Mouse (Mus musculus) heart, postnatal 0 days (tissue): Measurements from ENCODE around the gene Exoc6. TPM values are rescaled to one million over a fixed set of nuclear protein-coding genes. Genes with fewer than 3 reads are reported as not detected.

ENCODE experiments used
- ATAC-seq: fragments of 200-750 bp; cut with Nextera tagmentation; 2 replicates; pipeline ENCODE4 v1.8.0; 2017; ENCODE audit warnings: low read depth, moderate number of reproducible peaks, moderate library complexity; ENCODE audit not compliant: insufficient read depth
- DNase-seq: peaks from one replicate; pipeline ENCODE4 v3.0.0-alpha.2; 2016; ENCODE audit warnings: low spot score
- H3K27ac ChIP-seq: fragments of 300-500 bp; sonication (generic); 2 replicates; pipeline ENCODE4 v1.5.1; 2014; ENCODE audit warnings: low read depth, mild to moderate bottlenecking
- H3K27me3 ChIP-seq: fragments of 300-500 bp; sonication (generic); 2 replicates; pipeline ENCODE4 v1.6.1; 2014; ENCODE audit warnings: low read length, mixed read lengths; ENCODE audit not compliant: control insufficient read depth, insufficient read depth
- H3K36me3 ChIP-seq: fragments of 300-500 bp; sonication (generic); replicated peaks from 2 replicates; pipeline ENCODE4 v1.6.1; 2014; ENCODE audit warnings: low read length, mixed read lengths; ENCODE audit not compliant: control insufficient read depth, insufficient read depth
- H3K4me1 ChIP-seq: fragments of 300-500 bp; sonication (generic); 2 replicates; pipeline ENCODE4 v1.6.1; 2014; ENCODE audit warnings: antibody characterized with exemption; ENCODE audit not compliant: control insufficient read depth, insufficient read depth
- H3K4me2 ChIP-seq: fragments of 300-500 bp; sonication (generic); 2 replicates; pipeline ENCODE4 v1.6.1; 2014; ENCODE audit warnings: low read depth, mild to moderate bottlenecking, low read length, moderate library complexity
- H3K4me3 ChIP-seq: fragments of 300-500 bp; sonication (generic); 2 replicates; pipeline ENCODE4 v1.5.1; 2014; ENCODE audit warnings: low read depth, low read length
- H3K9ac ChIP-seq: fragments of 300-500 bp; sonication (generic); replicated peaks from 2 replicates; pipeline ENCODE4 v1.6.1; 2014; ENCODE audit warnings: low read depth, low read length, mixed read lengths
- H3K9me3 ChIP-seq: fragments of 300-500 bp; sonication (generic); replicated peaks from 2 replicates; pipeline ENCODE4 v1.6.1; 2016; ENCODE audit warnings: low read length; ENCODE audit not compliant: control insufficient read depth
- CTCF ChIP-seq: IDR thresholded peaks from 2 replicates; pipeline ENCODE4 v1.5.1; 2016; ENCODE audit warnings: antibody characterized with exemption, control low read depth, low read depth
- EP300 ChIP-seq: IDR thresholded peaks from 2 replicates; pipeline ENCODE4 v1.6.1; 2016; ENCODE audit warnings: antibody characterized with exemption, low read depth
- WGBS: fragments of 180-500 bp; shearing (Covaris S2); extraction: QIAGEN DNeasy Blood & Tissue Kit; methylation state at CpG from one replicate; pipeline ENCODE4 v1.1.7; 2014; 5-methylcytosine and 5-hydroxymethylcytosine counted together
- polyA plus RNA-seq: library from polyadenylated mRNA; unstranded; fragments of >200 nt; fragmentation: Nextera tagmentation; extraction: Ambion mirVana; gene quantifications from 2 replicates; pipeline ENCODE4 v1.2.1, GENCODE M21; 2015
- total RNA-seq: library from RNA; depleted of rRNA; stranded (reverse); fragments of >200 nt; gene quantifications from 2 replicates; pipeline ENCODE4 v1.2.3, GENCODE M21; 2014; ENCODE audit warnings: low replicate concordance

Gene Exoc6
- total and polyA plus RNA-seq, 2 experiments from 2014 or later, result 20.8 to 24.2 TPM

DNA sequence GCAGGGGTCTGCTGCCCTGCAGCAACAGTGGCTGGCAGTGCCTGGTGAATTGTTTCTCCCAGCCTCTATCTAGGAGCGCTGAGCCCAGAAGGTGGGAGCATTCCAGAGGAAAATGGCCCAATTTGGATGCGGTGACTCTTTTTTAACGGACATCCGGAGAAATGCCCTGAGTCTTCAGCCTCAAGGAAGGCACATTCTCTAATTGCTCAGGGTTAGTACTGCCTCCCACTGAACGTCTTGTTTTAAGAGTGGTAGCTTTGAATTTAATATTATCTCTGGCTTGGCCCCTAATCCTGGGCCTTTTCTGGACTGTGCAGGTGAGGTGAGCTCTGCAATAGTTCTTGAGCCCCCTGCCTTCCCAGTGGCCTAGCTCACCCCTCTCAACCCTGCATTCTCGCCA lies 135.1 kb downstream of the Exoc6 start, which contains the start of gene Cyp26c1:
Gene Cyp26c1 (plus strand): TSS at position 301 of the 400 bp plus-strand sequence.
- Histone ChIP-seq H3K9ac (no peak within 1 kb of the TSS), H3K9me3 (no peaks in the 10 kb centered on the region), H3K36me3 (peaks cover 7% of the 10 kb centered on the region), H3K27me3 (peaks cover 68% of the 10 kb centered on the region), H3K4me1 (no peaks in the 10 kb centered on the region), H3K27ac (no peak within 1 kb of the TSS), H3K4me3 (no peak within 1 kb of the TSS), H3K4me2 (no peak within 1 kb of the TSS)
- no peak for ATAC-seq
- TF ChIP-seq CTCF (no peak), EP300 (no peak)
- DNase-seq, result no peak
- 54% methylated on average over 6 of the region's 6 CpGs for WGBS

DNA sequence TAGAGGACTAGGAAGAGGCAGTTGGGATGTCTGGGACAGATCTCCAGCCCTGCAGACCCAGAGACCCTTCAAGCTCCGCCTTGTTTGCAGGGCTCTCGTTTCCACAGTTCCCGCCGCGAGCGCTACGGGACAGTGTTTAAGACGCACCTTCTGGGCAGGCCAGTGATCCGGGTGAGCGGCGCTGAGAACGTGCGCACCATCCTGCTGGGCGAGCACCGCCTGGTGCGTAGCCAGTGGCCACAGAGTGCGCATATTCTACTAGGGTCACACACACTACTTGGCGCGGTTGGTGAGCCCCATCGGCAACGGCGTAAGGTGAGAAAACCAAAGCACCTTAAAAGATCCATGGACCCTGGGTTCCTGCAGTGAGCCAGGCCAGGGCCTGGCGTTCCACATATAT lies 136.1 kb downstream of the Exoc6 start:
- H3K4me1 ChIP-seq, result no peaks in the 10 kb centered on the region
- H3K4me2 ChIP-seq, result no peak overlapping the region
- WGBS, result 22% methylated on average over 23 of the region's 23 CpGs
- no peak overlapping the region for H3K9ac ChIP-seq
- H3K27me3 ChIP-seq, result peaks cover 79% of the 10 kb centered on the region
- no peak for DNase-seq
- peaks cover 7% of the 10 kb centered on the region for H3K36me3 ChIP-seq
- TF ChIP-seq CTCF (no peak), EP300 (no peak)
- no peaks in the 10 kb centered on the region for H3K9me3 ChIP-seq
- no peak overlapping the region for H3K27ac ChIP-seq
- H3K4me3 ChIP-seq, result no peak overlapping the region
- no peak; the same call in 1 of the 2 replicates for ATAC-seq

- WGBS, result 13% methylated on average over 62 of the region's 62 CpGs
- TF ChIP-seq CTCF (peak; percentile 13; the same call in 1 of the 2 replicates), EP300 (no peak)
- Histone ChIP-seq H3K4me1 (no peaks in the 10 kb centered on the region), H3K36me3 (peaks cover 7% of the 10 kb centered on the region), H3K9ac (no peak overlapping the region), H3K9me3 (no peaks in the 10 kb centered on the region), H3K27me3 (peaks cover 87% of the 10 kb centered on the region), H3K27ac (no peak overlapping the region), H3K4me2 (no peak overlapping the region), H3K4me3 (no peak overlapping the region)
- DNase-seq (no peak), ATAC-seq (peak; percentile 37; the same call in 1 of the 2 replicates)
Measured at GRCm38 (mm10) chr19:37686941-37687850, 137.0 kb downstream of the Exoc6 start.

DNA sequence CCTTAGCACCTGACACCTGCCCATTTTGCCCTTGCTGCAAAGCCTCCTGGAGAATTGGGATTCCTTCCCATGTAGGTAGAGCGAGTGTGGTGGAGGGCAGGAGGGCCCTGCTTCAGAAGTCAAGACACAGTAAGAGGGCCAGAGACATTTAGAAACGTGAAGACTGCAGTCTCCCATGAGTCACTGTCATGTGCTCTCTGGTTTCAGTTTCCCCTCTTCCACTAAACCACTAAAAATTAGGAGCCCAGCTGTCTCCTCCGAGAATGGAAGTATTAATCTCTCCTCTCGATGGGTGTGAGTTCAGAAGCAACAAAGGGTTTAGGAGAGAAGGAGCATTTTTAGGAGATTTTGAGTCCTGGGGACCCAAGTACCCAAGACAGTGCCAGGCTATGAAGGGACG lies 139.3 kb downstream of the Exoc6 start:
- Histone ChIP-seq H3K36me3 (no peaks in the 10 kb centered on the region), H3K27ac (no peak overlapping the region), H3K27me3 (peaks cover 100% of the 10 kb centered on the region), H3K4me1 (no peaks in the 10 kb centered on the region), H3K9me3 (no peaks in the 10 kb centered on the region), H3K4me2 (no peak overlapping the region), H3K9ac (no peak overlapping the region), H3K4me3 (no peak overlapping the region)
- DNase-seq, result no peak
- WGBS, result 63% methylated on average over 5 of the region's 5 CpGs
- no peak for ATAC-seq
- TF ChIP-seq CTCF (no peak), EP300 (no peak)

GRCm38 (mm10) chr19:37690716-37691115 lies 140.5 kb downstream of the Exoc6 start:
- 18% methylated on average over 29 of the region's 29 CpGs for WGBS
- H3K4me2 ChIP-seq, result no peak overlapping the region
- DNase-seq (no peak), ATAC-seq (no peak)
- H3K4me3 ChIP-seq, result no peak overlapping the region
- H3K27ac ChIP-seq, result no peak overlapping the region
- no peaks in the 10 kb centered on the region for H3K4me1 ChIP-seq
- TF ChIP-seq EP300, result no peak
- TF ChIP-seq CTCF, result peak; percentile 18
- peaks cover 100% of the 10 kb centered on the region for H3K27me3 ChIP-seq
- no peaks in the 10 kb centered on the region for H3K36me3 ChIP-seq
- H3K9ac ChIP-seq, result no peak overlapping the region
- no peaks in the 10 kb centered on the region for H3K9me3 ChIP-seq
